12 mouse cellular contexts compared by ENCODE assay signal in the genomic region with DNA sequence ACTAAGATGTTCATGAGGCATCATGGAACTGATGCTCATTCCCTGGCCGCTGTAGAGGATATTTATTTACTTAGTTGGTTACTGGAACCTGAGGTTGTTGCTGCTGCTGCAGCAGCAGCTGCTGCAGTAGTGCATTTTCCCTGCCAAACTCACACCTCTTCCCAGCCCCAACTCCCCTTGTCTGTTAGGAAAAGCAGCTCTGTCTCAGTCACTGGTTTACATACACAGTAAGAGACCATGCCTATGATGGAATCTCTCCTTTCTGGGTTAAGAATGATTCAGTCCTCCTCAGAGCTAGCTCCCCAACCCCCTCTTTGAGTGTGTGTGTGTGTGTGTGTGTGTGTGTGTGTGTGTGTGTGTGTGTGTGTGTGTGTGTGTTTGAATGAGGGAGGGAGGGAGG. TPM values are rescaled to one million over a fixed set of nuclear protein-coding genes. Genes with fewer than 3 reads are reported as not detected.
A peak's percentile ranks its signal among the peaks of the same experiment; 100 is the strongest.
DNase-seq lines count a peak whose midpoint lies in the region; ATAC-seq lines count a peak whose summit lies in the region.
"Had no signal": no experiment of that assay in that cellular context is flagged by ENCODE, and none has a peak within 500 bp of the region (broad histone marks: within the 10 kb centered on the region; RNA-seq: fewer than 3 reads in every experiment).

No protein-coding gene starts in this region.

- peaks cover 22% of the 10 kb centered on the region for H3K27me3 ChIP-seq in heart, embryonic 10.5 days (ENCODE audit: insufficient read depth, poor library complexity, severe bottlenecking)
- no peaks in the 10 kb centered on the region for H3K27me3 ChIP-seq in forebrain, embryonic 14.5 days (replicated peaks; ENCODE audit: control insufficient read depth, insufficient read depth, low read length)
- H3K27me3 ChIP-seq in midbrain, embryonic 10.5 days (ENCODE audit: low read depth, poor library complexity, severe bottlenecking), result peaks cover 38% of the 10 kb centered on the region
- peaks cover 49% of the 10 kb centered on the region for H3K27me3 ChIP-seq in liver, embryonic 12.5 days (replicated peaks)

- ATAC-seq in forebrain, embryonic 14.5 days, result no peak
- no peak for ATAC-seq in liver, embryonic 12.5 days
- ATAC-seq: lung, postnatal 0 days; Patski had no signal

- H3K4me3 ChIP-seq in heart, embryonic 10.5 days, result peak overlapping the region; percentile 62; the same call in 1 of the 2 replicates
- peak overlapping the region; percentile 75 for H3K4me3 ChIP-seq in forebrain, embryonic 14.5 days (ENCODE audit: low read depth, low read length)
- peak overlapping the region; percentile 59 for H3K4me3 ChIP-seq in midbrain, embryonic 10.5 days
- no peak overlapping the region for H3K4me3 ChIP-seq in liver, embryonic 12.5 days

- H3K9me3 ChIP-seq in heart, embryonic 10.5 days, result no peaks in the 10 kb centered on the region
- no peaks in the 10 kb centered on the region for H3K9me3 ChIP-seq in forebrain, embryonic 14.5 days (replicated peaks; ENCODE audit: control insufficient read depth, low read length)
- H3K9me3 ChIP-seq in midbrain, embryonic 10.5 days (replicated peaks), result 0 out of 2 replicates have a peak, but pooled peaks cover 7% of the 10 kb centered on the region
- no peaks in the 10 kb centered on the region for H3K9me3 ChIP-seq in liver, embryonic 12.5 days (replicated peaks)

- H3K4me2 ChIP-seq in forebrain, embryonic 14.5 days (ENCODE audit: low read length), result peak overlapping the region; percentile 64
- no peak overlapping the region for H3K4me2 ChIP-seq in liver, embryonic 12.5 days

- H3K4me1 ChIP-seq in heart, embryonic 10.5 days, result peaks cover 3% of the 10 kb centered on the region; the same call in 1 of the 2 replicates
- 0 out of 2 replicates have a peak, but pooled peaks cover 6% of the 10 kb centered on the region for H3K4me1 ChIP-seq in forebrain, embryonic 14.5 days (ENCODE audit: control insufficient read depth, insufficient read depth, low read length)
- peaks cover 27% of the 10 kb centered on the region for H3K4me1 ChIP-seq in midbrain, embryonic 10.5 days
- peaks cover 9% of the 10 kb centered on the region; the same call in 1 of the 2 replicates for H3K4me1 ChIP-seq in liver, embryonic 12.5 days

- no peaks in the 10 kb centered on the region for H3K36me3 ChIP-seq in heart, embryonic 10.5 days
- no peaks in the 10 kb centered on the region for H3K36me3 ChIP-seq in forebrain, embryonic 14.5 days (ENCODE audit: control insufficient read depth, insufficient read depth, low read length)
- no peaks in the 10 kb centered on the region for H3K36me3 ChIP-seq in midbrain, embryonic 10.5 days
- H3K36me3 ChIP-seq in liver, embryonic 12.5 days, result no peaks in the 10 kb centered on the region

- H3K9ac ChIP-seq in forebrain, embryonic 14.5 days (ENCODE audit: low read length), result peak overlapping the region; percentile 56
- no peak overlapping the region for H3K9ac ChIP-seq in liver, embryonic 12.5 days

- no peak overlapping the region for H3K27ac ChIP-seq in heart, embryonic 10.5 days
- peak overlapping the region; percentile 30; the same call in 1 of the 2 replicates for H3K27ac ChIP-seq in forebrain, embryonic 14.5 days (ENCODE audit: low read depth, low read length)
- H3K27ac ChIP-seq in midbrain, embryonic 10.5 days (replicated peaks), result no peak overlapping the region
- H3K27ac ChIP-seq in liver, embryonic 12.5 days, result no peak overlapping the region

- DNase-seq in heart, embryonic 10.5 days (ENCODE audit: low spot score), result no peak
- DNase-seq in heart, adult 11 months, result no peak
- DNase-seq in forebrain, embryonic 14.5 days (ENCODE audit: low spot score), result peak; percentile 24
- DNase-seq in midbrain, embryonic 10.5 days (ENCODE audit: low spot score), result no peak
- DNase-seq in retina, embryonic 14.5 days (ENCODE audit: low spot score), result peak; percentile 47
- DNase-seq in lung, adult 18-20 months, result no peak
- no peak for DNase-seq in ovary, postnatal 36 days (ENCODE audit: low spot score)
- DNase-seq: heart, adult 18-20 months had no signal

- 20% methylated on average over 1 of the region's 1 CpGs for WGBS in heart, embryonic 10.5 days
- WGBS in forebrain, embryonic 14.5 days, result 48% methylated on average over 1 of the region's 1 CpGs
- 11% methylated on average over 1 of the region's 1 CpGs for WGBS in midbrain, embryonic 10.5 days
- WGBS in liver, embryonic 12.5 days (ENCODE audit: insufficient replicate concordance), result 19% methylated on average over 1 of the region's 1 CpGs

RNA-seq across cellular contexts. Expression of a gene that starts 3.5 kb away (rescaled TPM):
- polyA plus RNA-seq in heart, embryonic 10.5 days (2016; fragmentation: Nextera tagmentation; extraction: Ambion mirVana), result 0.26 and 0.33 TPM in 2 replicates
- 13.4 and 24.2 TPM in 2 replicates for polyA plus RNA-seq in forebrain, embryonic 14.5 days (2014; fragmentation: Nextera tagmentation; extraction: Ambion mirVana)
- 0.78 and 1.4 TPM in 2 replicates for polyA plus RNA-seq in midbrain, embryonic 10.5 days (2016; fragmentation: Nextera tagmentation; extraction: Ambion mirVana)
- 0.11 and 0.17 TPM in 2 replicates for polyA plus RNA-seq in liver, embryonic 12.5 days (2016; fragmentation: Nextera tagmentation; extraction: Ambion mirVana)
- polyA plus RNA-seq: C2C12 had no signal

Comparison
In these comparisons a context has a peak if more than half of its experiments do, and no peak if none do; other contexts are left out.
1. DNase-seq: peak in forebrain, embryonic 14.5 days (single experiment) and retina, embryonic 14.5 days (single experiment); none in heart, embryonic 10.5 days (single experiment), heart, adult 11 months (single experiment), midbrain, embryonic 10.5 days (single experiment), lung, adult 18-20 months (0 of 2) and ovary, postnatal 36 days (single experiment).